Mouse (Mus musculus) embryo, embryonic 10.5 days (tissue): ENCODE data around the gene Adad2.

Experiments
- DNase-seq: peaks from one replicate; pipeline ENCODE4 v3.0.0-alpha.2; 2015; ENCODE audit warnings: low spot score

Gene Adad2

DNA sequence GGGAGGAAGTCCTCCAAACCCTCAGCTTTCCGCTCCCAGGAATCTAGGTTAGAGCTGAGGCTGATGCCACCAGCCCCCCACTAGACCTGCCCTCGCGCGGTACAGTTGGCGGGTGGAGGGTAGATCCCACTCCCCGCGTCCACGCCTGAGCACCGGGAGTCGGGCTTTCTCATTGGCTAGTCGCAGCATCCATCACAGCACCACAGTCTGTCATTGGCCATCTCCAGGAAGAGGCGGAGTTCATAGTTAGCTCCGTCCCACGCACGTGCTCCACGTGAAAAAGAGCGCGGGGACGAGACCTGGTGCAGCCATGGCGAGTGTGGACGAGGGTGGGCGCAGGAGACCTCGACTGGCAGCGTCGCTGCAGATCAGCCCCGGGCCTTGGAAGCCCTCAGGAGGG lies at the start of gene Adad2:
Gene Adad2 (plus strand): TSS at position 277 of the 400 bp plus-strand sequence.
- DNase-seq = no peak

DNA sequence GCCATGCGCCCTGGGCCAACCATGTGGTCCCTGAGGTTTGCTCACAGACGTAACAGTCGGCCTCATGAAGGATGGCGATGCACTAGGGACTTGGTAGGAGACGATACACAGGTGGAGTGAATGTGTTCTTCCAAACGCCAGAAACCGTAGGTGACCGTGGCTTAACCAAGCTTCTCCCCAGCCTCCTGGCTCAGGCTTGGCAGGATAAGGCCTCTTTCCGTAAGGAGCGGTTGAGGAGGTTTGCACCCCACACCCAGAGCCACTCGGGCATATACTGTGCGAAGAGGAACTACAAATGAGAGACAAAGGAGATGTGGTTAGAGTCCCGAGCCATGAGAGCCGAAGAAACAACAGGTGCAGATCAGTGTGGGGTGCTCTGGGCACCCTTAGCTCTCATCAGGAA lies 48.7 kb upstream of the Adad2 start:
- no peak for DNase-seq

DNA sequence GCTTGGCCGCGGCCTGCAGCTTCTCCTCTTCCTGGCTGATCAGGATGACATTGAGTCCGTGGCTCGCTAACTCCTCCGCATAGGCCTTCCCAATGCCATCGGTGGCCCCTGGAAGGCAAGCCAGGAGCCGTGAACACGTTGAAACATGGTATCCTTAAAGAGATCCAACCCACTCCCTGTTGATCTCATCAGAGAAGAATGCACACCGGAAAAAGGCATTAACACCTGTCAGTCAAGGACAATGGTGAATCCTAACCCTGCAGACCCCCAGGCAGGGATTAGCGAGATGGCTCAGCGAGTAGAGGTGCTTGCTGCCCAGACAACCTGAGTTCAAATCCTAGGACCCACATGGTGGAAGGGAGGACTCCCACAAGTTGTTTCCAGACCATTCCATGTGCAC lies 46.2 kb upstream of the Adad2 start:
- DNase-seq = no peak

DNA sequence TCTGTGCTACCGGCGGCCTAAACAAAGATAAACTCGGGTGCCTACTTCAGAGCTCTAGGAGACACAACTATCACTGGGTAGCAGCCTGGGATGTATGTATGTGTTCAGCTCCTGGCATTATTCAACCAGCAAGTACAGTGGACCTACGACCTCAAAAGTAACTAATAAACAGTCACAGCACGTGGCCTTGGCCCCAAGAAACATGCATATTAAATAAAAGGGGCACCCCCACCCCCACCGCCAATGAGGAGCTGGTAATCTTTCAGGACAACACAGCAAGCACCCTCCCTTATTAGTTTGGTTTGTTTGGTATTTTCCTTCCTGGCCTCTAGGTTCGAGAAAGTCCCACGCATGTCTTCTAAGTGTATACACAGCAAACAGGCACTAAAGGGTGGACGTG lies 44.3 kb upstream of the Adad2 start:
- no peak for DNase-seq

DNA sequence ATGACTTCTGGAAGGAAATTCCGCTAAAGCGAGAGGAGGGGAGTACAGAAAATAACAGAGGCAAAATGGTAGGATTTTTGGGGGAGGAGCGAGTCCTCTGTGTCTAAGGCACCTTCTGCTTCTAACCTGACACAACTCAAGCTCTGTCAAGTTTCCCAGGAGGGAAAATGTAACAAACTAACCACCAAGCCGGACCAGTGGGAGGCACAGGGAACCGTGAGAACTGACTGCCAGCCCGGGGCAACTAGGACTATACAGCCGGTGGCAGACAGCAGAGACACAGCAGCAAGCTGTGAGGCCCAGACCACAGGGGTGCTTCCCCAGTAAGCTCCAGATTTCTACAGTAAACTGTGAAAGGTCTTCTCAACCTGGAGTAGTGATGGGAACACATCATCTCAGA lies 43.6 kb upstream of the Adad2 start:
- DNase-seq = no peak

DNA sequence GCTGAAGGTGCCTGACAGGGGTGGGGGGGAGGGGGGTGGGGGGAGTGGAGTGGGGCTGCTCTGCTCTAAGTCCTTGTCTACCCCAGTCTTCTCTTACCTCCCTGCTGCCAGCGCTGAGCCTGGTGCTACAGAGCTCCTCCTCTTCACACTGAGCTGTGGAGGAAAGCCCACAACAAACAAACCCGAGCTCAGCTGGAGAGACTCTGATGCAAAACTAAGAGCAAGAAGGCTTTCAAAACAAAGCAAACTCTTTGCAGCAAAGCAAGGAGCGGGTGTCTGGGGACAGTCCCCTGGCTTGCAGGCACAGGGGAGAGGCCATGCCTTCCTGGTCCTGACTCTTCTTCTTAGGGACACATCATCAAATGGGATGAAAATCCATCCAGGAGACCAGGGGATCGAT lies 42.7 kb upstream of the Adad2 start:
- DNase-seq = no peak

DNA sequence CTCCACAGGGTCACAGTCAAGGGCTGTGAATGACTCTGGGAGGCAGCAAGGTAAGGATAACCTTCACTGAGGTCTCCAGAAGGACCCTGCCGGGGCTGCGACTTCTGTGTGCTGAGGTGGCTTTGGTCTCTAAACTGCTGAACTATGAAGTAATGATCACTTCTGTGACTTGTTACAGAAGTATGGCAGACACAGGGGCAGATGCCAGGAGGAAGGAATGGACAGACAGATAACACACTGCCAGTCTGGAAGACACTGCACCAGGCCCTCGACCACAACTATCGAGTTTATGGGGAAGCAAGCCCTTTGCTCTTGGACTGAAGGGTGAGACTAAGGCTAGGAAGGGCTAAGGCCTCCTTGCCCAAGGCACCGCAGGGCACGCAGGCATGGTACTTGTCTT lies 41.4 kb upstream of the Adad2 start:
- no peak for DNase-seq

DNA sequence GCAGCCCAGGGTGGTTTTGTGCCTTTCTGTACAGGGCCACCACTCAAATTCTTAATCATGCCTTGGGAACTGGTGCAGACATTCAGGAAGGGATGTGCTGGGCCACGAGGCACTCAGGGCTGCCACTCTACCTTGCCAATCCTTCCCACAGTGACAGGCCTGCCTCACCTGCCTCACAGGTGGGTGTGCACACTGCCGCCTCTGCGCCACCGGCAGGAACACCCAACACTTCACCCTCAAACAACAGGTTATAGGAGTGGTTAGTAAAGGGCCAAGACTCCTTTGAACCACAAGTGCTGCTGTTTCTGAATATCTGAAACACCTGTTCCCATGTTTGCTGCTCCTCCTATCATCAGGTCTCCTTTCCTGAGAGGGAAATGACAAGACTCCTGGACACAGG lies 40.1 kb upstream of the Adad2 start:
- no peak for DNase-seq

DNA sequence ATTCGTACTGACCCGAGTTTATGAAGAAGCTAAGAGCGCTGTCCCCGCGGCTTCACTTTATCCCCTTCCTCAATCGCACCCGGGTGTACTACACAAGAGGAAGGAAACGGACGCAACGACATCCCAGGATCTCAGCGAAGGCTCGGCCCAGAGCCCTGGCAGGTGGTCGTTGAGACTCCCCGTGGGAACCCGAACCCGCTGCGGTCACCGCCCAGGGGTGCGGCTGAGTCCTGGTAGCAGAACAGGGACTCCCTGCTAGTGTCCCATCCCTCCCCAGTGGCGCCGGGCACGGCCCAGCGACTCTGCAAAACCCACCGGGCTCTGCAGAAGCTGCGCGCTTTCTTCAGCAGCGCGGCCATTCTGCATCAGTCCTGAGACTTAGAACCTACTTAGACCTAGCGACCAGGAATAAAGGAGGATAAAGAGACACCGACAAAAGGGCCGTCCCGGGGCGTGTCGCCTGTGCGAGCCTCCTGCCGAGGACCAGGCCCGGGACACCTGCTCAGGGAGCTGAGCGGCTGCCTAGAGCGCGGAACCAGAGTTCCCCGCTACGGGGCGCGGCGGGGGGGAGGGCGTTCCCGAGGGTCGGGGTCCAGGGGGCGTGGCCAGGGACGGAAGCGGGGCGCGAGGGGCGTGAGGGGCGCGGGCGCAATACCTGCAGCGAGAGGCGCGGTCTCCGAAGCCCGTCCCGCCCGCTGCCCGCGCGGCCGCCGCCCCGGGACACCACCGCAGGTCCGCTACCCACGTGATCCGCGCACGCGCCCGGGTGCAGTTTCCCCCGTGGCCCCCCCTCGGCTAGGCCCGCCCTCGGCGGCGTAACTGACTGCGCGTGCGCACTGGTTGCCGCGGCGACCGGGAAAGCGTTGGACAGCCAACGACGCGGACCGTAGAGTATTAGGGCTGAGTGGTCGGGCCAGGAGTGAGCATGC lies 37.8 kb upstream of the Adad2 start, which contains the start of the genes Hsdl1 and Dnaaf1:
Gene Hsdl1 (minus strand): TSS at position 747 of the 929 bp plus-strand sequence.
Gene Dnaaf1 (plus strand): TSS at position 799 of the 929 bp plus-strand sequence.
- peak; percentile 93 for DNase-seq

DNA sequence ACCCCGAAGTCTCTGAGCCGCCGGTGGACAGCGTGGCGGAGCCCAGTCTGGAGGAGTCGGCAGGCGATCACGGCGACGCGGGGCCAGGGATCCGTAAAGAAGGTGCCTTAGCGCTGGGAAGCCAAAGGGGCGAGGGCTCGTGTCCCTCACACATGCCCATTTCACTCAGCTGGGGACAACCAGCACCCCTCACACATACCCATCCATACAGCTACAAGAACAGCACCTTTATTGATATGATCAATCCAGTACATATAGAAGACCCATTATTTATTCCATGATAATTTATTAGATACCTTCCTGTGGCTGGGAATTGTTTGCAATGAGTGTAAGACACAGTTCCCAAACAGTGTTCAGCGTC lies 37.2 kb upstream of the Adad2 start:
- DNase-seq = no peak

DNA sequence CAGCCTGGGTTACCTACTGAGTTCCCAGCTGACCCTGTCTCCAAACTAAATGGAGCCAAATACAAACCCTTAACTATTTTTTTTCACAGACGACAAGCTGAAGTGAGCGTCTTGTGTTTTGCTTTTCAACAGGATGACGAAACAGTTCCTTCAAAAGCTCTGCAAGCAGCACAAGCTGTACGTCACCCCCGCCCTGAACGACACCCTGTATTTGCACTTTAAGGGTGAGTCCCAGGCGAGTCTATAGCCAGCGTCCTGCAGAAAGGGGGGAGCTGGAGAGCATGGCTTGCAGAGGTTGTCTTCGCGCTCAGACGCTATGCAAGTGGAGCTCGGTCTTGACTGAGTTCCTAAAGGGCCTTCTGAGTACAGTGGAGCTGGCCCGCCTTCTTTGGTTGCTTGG lies 33.5 kb upstream of the Adad2 start:
- DNase-seq = no peak

DNA sequence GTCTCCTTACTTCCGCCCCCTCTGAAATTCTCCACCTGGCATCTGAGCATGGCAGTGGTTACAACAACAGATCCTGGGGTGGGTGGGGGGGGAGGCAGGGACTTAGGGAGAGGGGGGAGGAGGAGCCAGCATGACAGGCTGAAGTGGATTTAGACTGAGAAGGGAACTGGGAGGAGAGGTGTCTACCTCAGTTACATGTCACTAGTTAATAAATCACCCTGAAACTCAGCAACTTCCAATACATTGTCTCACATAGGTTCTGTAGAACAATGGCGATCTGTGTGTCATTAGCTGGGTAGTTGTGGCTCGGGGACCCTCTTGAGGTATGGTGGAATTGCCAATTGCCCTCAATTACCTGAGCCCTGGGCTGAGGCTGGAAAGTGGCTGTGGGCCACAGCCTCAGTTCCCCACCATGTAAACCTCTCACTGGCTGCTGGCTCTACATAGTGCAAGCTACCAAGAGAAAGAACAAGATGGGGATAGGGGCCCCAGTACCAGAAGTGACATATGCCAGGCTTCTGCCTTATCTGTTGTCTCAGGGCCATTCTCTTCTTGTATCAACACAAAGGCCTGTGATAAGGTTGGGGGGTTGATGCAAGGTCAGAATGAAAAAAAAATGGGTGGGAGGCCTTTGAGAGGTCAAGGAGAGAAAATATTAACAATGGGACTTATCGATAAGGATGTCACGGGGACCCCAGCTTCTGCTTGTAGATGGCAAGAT lies 31.9 kb upstream of the Adad2 start:
- DNase-seq = no peak

DNA sequence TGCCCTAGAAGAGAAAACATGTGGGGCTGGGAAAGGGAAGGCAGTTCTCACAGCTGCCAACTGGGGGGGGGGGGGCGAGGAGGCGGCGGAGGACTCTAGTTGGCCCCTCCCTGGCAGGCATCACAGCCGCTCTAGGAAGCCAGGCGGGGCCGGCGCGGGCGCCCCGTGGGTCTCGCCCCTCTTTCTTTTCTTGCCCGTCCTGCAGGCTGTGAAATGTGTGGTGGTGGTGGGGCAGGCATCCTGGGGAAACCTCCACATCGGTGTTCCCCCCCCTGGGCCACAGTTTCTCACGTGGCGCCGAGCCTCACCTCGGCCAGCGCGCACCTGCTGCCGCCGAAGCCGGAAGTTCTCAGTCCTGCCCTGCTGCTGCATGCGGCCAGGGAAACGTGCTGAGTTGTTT lies 26.6 kb upstream of the Adad2 start:
- no peak for DNase-seq

DNA sequence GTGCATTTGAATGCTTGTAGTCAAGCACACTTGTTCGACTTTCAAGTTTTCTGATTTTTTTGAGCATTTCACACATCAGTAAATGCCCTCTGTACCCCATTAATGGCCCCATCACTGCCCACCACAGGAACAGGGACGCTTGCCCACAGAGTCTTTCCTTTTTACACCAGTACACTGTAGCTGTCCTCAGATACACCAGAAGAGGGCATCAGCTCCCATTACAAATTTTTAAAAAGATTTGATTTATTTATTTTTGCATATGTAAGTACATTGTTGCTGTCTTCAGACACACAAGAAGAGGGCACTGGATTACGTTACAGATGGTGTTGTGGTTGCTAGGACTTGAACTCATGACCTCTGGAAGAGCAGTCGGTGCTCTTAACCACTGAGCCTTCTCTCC lies 24.2 kb upstream of the Adad2 start:
- no peak for DNase-seq

DNA sequence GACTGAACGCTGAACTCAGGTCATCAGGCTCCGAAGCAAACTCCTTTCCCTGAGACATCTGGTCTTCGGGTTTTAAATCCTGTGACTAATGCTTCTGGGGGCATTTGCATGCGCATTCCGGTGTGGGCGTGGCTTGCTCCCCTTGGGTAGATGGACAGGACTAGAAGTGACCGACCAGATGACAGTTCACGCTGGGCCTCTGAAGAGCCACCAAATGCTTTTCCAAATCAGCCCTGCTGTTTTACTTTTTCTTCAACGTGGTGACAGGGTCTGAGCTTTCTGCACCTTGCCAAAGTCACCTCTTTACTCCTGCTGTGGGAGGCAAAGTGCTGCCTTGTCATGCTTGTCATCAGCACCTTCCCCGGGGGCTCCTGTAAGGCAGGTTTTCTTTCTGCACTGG lies 23.7 kb upstream of the Adad2 start:
- peak; percentile 56 for DNase-seq

DNA sequence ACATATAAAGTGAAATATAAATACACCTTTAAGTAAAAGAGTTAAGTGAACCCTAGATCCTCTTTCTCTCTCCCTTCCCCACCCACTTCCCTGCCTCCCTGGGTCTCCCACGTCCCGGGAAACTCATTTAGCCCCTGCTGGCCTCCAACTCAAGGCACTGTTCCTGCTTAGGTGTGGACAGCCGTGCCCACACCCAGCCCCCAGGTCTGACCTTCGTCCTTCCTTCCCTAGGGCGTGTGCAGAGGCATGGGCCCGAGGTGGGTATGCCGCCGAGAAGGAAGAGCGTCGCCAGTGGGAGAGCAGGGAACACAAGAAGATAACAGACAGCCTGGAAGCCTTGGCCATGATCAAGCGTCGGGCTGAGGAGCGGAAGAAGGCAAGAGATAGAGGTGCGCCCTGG lies 22.2 kb upstream of the Adad2 start:
- no peak for DNase-seq

DNA sequence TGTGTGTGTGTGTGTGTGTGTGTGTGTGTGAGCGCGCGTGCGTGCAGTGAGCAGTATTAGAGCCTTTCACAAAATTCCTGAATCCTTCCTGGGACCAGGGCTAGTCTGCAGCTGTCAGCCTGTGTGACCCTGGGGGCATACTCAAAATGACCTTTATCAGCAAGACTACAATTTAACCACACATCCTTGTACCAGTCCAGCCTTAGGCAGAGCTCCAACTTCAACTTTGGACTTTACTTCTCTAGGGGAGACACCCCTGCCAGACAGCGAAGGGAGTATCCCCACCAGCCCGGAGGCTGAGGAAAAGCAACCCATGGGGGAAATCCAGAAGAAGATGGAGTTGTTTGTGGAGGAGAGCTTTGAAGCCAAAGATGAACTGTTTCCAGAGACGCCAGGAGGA lies 21.1 kb upstream of the Adad2 start:
- no peak for DNase-seq

DNA sequence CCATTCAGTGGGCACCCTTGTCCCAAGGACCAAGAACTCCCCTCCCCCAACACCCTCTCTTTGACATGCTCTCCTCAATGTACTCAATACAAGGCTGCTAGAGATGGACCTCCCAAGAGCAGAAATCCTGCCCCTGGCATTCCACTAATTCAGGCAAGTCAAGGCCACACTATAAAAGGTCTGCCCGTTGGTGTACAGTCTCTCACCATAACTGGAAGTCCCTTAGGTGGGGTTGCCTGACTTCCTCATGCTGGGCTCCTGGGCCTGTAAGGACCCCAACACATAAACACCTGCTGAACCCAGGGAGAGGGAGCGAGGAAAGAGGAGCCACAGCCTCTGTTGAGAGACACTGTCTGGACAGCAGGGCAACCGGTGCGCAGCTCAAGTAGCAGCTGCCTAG lies 8.8 kb upstream of the Adad2 start:
- DNase-seq = no peak

DNA sequence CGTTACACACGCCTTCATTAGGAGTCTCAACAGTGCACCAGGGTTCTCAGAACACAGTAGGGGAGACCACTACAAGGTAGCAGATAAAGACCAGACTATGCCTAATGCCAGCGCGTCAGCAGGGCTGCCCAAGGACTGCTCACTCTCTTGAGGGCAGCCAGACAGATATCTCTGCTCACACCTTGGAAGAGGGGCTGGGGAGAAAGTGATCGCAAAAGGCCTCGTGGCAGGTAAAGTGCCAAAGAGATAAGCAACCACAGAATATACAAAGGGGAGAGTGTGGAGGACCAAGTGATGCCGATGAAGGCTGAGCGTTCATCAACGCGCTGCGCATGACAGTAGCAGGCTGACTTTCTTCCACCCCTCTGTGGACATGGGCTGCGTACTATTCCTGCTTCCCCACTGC lies 8.1 kb upstream of the Adad2 start:
- DNase-seq = no peak

DNA sequence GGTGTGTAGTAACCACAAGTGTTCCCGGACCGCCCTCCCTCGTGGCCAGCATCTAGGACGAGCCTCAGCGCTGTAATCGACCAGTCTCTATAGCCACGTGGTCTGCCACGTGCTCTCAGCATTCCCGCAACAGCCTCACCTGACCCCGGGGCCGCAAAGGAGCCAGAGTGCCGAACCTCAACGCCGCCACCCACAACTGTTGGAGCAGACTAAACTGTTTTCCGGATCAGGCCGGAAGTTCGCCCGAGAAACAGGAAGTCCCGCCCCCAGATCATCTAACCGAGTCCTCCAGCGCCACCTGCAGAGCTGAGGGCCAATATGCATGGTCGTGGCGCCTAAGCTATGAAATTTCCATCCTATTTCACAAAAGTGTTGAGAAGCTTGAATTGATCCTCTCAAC lies 7.6 kb upstream of the Adad2 start, which contains the start of gene Taf1c:
Gene Taf1c (minus strand): TSS at position 227 of the 400 bp plus-strand sequence.
- peak; percentile 99 for DNase-seq

DNA sequence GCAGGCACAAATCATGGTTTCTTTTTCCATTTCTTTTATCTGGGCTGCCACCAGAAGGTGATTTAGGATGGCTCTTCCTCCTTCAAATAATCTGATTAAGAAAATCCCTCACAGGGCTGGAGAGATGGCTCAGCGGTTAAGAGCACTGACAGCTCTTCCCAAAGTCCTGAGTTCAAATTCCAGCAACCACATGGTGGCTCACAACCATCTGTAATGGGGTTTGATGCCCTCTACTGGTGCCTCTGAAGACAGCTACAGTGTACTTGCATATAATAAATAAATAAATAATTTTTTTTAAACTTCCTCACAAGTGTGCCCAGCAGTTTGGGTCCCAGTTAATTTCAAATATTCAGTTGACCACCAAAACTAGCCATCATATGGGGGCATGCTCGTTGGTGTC lies 6.3 kb upstream of the Adad2 start:
- DNase-seq = no peak

DNA sequence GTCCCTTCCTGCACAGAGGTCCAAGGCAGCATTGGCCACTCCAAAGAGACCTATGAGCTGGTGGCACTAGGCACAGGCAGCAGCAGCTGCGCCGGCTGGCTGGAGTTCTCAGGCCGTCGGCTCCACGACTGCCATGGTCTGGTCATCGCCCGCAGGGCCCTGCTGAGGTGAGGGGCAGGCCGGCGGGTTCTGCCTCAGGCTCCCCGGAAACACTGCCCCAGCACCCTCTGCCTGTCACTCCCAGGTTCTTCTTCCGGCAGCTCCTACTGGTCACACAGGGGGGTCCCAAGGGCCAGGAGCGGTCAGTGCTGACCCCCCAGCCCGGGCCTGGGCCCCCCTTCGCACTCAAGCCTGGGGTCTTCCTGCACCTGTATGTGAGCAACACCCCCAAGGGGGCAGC lies 2.5 kb downstream of the Adad2 start:
- no peak for DNase-seq

DNA sequence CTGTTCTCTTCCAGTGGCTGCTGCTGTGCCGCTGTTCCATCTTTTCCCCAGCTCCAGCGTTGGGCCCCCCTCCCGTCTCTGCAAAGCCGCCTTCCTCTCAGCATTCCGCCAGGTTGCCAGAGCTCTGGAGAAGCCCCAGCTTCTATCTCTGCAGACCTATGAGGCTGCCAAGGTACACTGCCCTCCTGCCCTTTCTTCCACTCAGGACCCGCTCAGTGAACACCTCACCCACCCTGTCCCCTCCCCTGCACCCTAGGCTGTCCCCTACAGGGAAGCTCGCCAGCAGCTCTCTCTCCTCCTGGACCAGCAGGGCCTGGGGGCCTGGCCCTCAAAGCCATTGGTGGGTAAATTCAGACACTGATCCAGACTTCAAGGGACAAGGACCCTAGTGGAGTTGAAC lies 3.8 kb downstream of the Adad2 start:
- no peak for DNase-seq
